Mouse (Mus musculus) heart, embryonic 15.5 days (tissue): ENCODE measurements around the gene 4932415D10Rik. TPM values are rescaled to one million over a fixed set of nuclear protein-coding genes. Genes with fewer than 3 reads are reported as not detected.

ENCODE experiments used
- polyA plus RNA-seq: library from polyadenylated mRNA; unstranded; fragments of >200 nt; fragmentation: Nextera tagmentation; extraction: Ambion mirVana; gene quantifications from 2 replicates; pipeline ENCODE4 v1.2.1, GENCODE M21; 2015

The 4932415D10Rik gene
- polyA plus RNA-seq, 1 experiment from 2014 or later: not detected

Other genes with a start within 250 kb of the 4932415D10Rik start
- gene BC024063, start 233.2 kb downstream of the 4932415D10Rik start, polyA plus RNA-seq: 2.4 and 2.7 TPM in 2 replicates
- gene AU041133, start 188.6 kb downstream of the 4932415D10Rik start, polyA plus RNA-seq: 3.8 and 4.5 TPM in 2 replicates
- gene Zfp938, start 75.3 kb downstream of the 4932415D10Rik start, polyA plus RNA-seq: 11.0 and 13.0 TPM in 2 replicates
- gene Gm4924, start 37.7 kb upstream of the 4932415D10Rik start, polyA plus RNA-seq: 6.0 and 6.8 TPM in 2 replicates
- not detected in 2 replicates for gene Gm1553, start 176.0 kb upstream of the 4932415D10Rik start, polyA plus RNA-seq